Mouse (Mus musculus): ENCODE results near the gene Dnaja3. TPM values are rescaled to one million over a fixed set of nuclear protein-coding genes. Genes with fewer than 3 reads are reported as not detected.

The Dnaja3 gene
- 63.7 and 66.3 TPM in 2 replicates for polyA plus RNA-seq (2016; fragmentation: Nextera tagmentation; extraction: Ambion mirVana)

DNA sequence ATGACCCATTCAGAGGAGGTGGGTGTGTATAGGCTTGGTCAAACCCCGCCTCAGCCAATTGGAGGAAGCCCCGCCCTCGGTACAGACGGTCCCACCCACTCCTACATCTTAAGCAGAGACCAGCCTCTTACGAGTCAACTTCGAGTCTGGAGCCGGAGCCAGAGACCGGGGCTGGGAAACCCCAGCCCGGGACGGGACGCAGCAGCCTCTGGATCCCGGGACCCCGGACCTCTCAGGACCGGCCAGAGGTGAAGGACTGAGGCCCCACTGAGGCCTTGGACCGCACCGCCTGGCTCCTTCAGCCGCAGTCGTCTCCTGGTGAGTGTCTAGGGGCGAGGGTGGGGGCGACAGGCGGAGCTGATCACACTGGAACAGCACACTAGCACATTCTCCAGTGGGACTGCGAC lies at the start of gene Dnaja3, which contains the start of gene Vasn:
Gene Dnaja3, plus strand, starts transcription at position 159 of the 407 bp plus-strand sequence.
Gene Vasn, plus strand, starts transcription at position 111 of the 407 bp plus-strand sequence.
- Histone ChIP-seq H3K4me3 (peak within 1 kb of the TSS; percentile 78), H3K9me3 (no peaks in the 10 kb centered on the region), H3K27ac (peak within 1 kb of the TSS; percentile 87), H3K36me3 (replicated peaks) (peaks cover 14% of the 10 kb centered on the region), H3K4me1 (peaks cover 58% of the 10 kb centered on the region), H3K27me3 (ENCODE audit: poor library complexity, severe bottlenecking) (no peaks in the 10 kb centered on the region)
- DNase-seq (ENCODE audit: extremely low spot score, low spot score): peak; percentile 88
- 2% methylated on average over 22 of the region's 22 CpGs for WGBS

DNA sequence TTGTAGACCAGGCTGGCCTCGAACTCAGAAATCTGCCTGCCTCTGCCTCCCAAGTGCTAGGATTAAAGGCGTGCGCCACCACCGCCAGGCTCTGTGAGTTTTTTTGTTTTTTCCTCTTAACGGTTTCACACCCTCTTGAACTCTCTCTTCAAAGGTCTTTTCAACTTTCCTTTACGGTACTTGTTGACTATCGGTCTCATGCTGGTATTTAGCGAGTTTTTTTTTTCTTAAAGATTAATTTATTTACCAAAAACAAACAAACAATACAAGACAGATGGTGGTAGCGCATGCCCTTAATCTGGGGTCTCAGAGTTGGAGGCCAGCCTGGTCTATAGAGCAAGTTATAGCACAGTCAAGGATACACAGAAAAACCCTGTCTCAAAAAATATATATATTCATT lies 49.6 kb upstream of the Dnaja3 start:
- peaks cover 5% of the 10 kb centered on the region; the same call in 1 of the 2 replicates for H3K9me3 ChIP-seq
- WGBS: 96% methylated on average over 9 of the region's 9 CpGs
- H3K4me1 ChIP-seq: peaks cover 57% of the 10 kb centered on the region
- H3K27ac ChIP-seq: no peak overlapping the region
- peaks cover 17% of the 10 kb centered on the region for H3K36me3 ChIP-seq (replicated peaks)
- no peaks in the 10 kb centered on the region for H3K27me3 ChIP-seq (ENCODE audit: poor library complexity, severe bottlenecking)
- DNase-seq (ENCODE audit: extremely low spot score, low spot score): no peak
- no peak overlapping the region for H3K4me3 ChIP-seq

DNA sequence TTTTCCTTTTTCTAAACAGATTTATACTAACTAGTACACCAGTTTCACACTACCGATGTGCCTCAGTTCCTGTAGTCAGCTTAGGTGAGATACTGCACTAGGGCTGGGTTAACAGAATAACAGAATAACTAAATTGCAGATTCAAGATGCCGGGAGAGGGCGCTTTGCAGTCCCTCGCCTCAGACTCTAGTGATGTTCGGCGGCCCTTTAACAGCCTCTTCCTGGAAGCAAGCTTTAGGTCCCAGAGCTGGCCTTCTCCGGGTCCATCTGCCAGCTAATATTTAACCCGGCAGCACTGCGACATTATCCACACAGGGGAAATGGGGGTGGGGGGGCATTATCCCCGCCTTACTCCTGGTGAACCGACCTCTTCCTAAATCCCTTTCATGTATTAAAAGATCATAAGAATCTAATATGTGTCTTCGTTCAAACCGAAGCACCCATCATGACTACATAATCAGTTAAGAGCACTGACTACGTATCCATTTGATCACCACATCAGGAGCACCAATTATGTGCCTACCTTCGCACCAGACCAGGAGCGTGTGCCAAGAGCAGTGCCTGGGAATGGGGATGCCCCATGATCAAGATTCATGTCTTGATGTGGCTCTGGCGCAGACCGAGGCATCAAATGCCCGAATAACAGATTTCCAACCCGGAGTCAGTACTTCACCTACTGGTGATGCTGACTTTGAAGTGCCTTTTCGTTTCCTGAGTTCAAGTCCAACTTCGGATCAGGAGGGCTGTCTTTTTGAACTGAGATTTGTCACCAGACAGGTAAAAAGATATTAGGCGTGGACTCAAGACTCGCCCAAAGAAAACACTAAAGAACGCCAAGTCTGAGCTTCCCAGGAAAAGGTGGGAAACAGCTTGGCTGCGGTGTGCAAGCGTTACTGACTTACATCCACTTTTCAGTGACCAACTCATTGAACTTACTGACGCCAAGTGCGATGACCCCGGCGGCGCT lies 46.6 kb upstream of the Dnaja3 start:
- Histone ChIP-seq H3K27ac (peak overlapping the region; percentile 97), H3K4me3 (peak overlapping the region; percentile 75), H3K27me3 (ENCODE audit: poor library complexity, severe bottlenecking) (no peaks in the 10 kb centered on the region), H3K4me1 (peaks cover 64% of the 10 kb centered on the region), H3K9me3 (peaks cover 5% of the 10 kb centered on the region; the same call in 1 of the 2 replicates), H3K36me3 (replicated peaks) (peaks cover 17% of the 10 kb centered on the region)
- DNase-seq (ENCODE audit: extremely low spot score, low spot score): peak; percentile 56
- WGBS: 18% methylated on average over 32 of the region's 32 CpGs

DNA sequence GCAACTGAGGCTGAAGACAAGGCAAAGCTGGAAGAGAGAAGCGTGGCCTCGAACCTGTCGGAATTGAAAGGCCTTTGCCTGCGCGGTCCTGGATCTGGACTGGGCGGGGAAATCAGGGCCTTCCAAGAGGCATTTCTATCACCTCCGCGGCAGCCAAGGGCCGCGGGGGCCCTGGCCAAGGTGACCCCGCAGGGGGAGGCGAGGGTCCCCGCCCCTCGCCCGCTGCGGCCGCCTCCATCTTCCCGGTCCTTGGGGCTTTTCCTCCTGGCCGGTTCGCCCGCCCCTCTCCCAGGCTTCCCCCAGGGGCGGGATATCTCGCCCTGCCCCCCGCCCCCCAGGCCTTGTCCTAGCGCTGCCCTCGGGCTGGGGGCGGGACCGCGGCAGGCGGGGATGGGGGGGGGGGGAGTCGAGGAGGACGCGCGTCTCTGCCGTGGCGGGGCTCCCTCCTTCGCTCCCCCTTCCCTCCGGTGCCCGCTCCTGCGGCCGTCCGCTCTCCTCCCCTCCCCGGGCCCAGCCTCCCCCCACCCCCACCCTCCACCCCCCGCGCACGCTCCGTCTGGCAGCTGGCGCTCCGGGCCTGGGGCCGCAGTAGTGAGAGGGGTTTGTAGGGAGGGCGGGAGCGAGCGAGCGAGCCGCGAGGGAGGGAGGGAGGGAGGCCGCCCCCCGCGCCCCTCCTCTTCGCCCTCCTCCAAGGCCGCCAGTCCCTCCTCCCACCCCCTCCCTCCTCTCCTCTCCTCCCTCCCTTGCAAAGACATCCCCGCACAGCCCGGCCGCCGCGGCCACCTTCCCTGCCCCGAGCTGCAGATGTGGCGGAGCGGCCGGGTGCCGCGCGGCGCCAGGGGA lies 45.6 kb upstream of the Dnaja3 start, which contains the start of gene Glis2:
Gene Glis2, plus strand, starts transcription at position 743 of the 843 bp plus-strand sequence.
- under 1% methylated on average over 39 of the region's 74 CpGs for WGBS
- DNase-seq (ENCODE audit: extremely low spot score, low spot score): peak; percentile 89
- peaks cover 17% of the 10 kb centered on the region for H3K36me3 ChIP-seq (replicated peaks)
- peak within 1 kb of the TSS; percentile 75 for H3K4me3 ChIP-seq
- no peaks in the 10 kb centered on the region for H3K27me3 ChIP-seq (ENCODE audit: poor library complexity, severe bottlenecking)
- peaks cover 5% of the 10 kb centered on the region; the same call in 1 of the 2 replicates for H3K9me3 ChIP-seq
- peaks cover 74% of the 10 kb centered on the region for H3K4me1 ChIP-seq
- peak within 1 kb of the TSS; percentile 97 for H3K27ac ChIP-seq

DNA sequence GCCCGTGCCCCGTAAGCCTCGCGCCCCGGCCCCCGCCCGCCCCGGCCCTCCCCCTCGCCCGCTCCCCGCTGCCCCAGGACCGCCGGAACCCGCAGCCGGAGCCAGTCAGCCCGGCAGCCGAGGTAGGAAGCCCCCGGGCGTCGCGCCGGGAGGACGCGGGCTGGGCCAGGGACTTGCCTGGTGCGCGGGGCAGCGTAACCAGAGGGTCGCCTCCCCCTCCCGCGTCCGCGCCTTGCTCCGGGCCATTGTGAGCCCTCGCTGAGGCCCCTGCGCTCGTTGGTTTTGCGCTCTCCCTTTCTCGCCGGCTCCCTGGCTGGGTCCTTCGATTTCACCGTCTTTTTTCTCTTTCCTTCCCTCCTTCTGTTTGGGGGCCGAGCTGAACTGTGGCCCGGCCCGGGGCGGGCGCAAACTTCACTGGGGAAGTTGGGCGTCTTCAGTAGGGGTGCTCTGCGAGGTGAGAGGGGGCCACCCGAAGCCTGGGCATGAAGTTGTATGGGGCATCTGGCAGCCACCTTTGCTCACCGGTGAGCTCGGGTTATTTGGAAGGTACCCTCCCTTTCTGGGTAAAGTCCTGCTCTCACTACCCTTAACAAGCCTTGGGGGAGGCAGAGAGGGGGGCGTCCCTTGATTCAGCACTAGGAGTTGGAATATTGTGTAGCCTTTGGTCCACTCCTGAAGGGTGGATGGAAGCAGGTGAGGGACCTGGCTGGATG lies 44.8 kb upstream of the Dnaja3 start:
- no peak for DNase-seq (ENCODE audit: extremely low spot score, low spot score)
- peak overlapping the region; percentile 75 for H3K4me3 ChIP-seq

DNA sequence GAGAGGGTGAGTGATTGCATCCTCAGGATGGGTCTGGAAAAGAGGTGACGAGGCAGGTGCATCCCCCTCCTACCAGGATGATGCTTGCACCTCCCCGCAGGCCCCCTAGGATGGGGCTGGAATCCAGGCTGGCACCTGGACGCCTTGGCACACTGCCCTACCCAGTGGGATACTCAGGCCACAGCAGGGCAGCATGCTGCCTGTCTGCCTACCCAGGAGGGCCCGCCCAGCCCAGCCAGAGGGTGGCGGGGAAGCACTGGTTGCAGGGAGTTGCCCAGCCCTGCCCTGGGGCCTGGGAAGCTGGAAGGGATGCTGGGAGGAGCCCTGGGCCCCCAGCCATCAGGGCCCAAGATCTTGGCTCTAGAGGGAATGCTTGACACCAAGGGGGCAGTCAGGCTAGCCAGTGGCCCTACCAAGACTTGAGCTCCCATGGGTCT lies 44.2 kb upstream of the Dnaja3 start:
- Histone ChIP-seq H3K9me3 (peaks cover 4% of the 10 kb centered on the region; the same call in 1 of the 2 replicates), H3K4me1 (peaks cover 87% of the 10 kb centered on the region)
- 3% methylated on average over 5 of the region's 5 CpGs for WGBS

More for the DNA sequence above, 44.8 kb upstream of the Dnaja3 start:
- WGBS: under 1% methylated on average over 48 of the region's 52 CpGs
- peaks cover 12% of the 10 kb centered on the region for H3K36me3 ChIP-seq (replicated peaks)
- peaks cover 5% of the 10 kb centered on the region; the same call in 1 of the 2 replicates for H3K9me3 ChIP-seq
- no peaks in the 10 kb centered on the region for H3K27me3 ChIP-seq (ENCODE audit: poor library complexity, severe bottlenecking)
- H3K4me1 ChIP-seq: peaks cover 82% of the 10 kb centered on the region
- H3K27ac ChIP-seq: peak overlapping the region; percentile 97

DNA sequence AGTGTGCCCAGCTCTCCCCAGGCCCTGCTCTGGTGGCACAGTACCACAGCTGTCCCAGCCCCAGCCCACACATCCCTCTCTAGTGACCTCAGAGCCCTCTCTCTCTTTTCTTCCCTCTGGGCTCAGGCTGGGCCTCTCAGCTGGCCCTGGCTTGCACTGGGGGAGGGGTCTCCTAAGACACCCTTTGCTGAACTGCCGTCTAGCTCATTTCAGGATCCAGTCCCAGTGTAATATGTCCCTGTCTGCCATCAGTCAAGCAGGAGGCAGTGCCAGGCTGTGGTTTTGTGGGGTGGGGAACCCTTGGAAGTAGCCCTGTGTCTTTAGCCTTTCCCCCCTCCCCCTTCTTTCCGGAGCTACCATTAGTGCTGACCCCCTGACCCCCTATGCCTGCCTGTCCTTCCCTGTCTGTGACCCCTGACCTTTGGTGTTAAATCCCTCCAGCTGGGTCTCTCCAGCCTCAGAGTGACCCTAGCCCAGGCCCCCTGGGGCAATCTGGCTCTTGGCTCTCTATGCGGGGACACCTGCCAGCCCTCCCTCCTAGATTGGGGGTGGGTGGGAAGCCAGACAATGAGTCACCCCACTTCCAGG lies 43.6 kb upstream of the Dnaja3 start:
- 0 out of 2 replicates have a peak, but pooled peaks cover 2% of the 10 kb centered on the region for H3K9me3 ChIP-seq
- H3K36me3 ChIP-seq (replicated peaks): peaks cover 2% of the 10 kb centered on the region; the same call in 1 of the 2 replicates
- peak overlapping the region; percentile 75 for H3K4me3 ChIP-seq
- peak overlapping the region; percentile 97 for H3K27ac ChIP-seq
- H3K4me1 ChIP-seq: peaks cover 94% of the 10 kb centered on the region
- WGBS: 3% methylated on average over 3 of the region's 3 CpGs
- H3K27me3 ChIP-seq (ENCODE audit: poor library complexity, severe bottlenecking): no peaks in the 10 kb centered on the region
- peak; percentile 46 for DNase-seq (ENCODE audit: extremely low spot score, low spot score)

More for the DNA sequence above, 44.2 kb upstream of the Dnaja3 start:
- peak overlapping the region; percentile 75 for H3K4me3 ChIP-seq
- no peak for DNase-seq (ENCODE audit: extremely low spot score, low spot score)
- no peaks in the 10 kb centered on the region for H3K27me3 ChIP-seq (ENCODE audit: poor library complexity, severe bottlenecking)
- peaks cover 7% of the 10 kb centered on the region for H3K36me3 ChIP-seq (replicated peaks)
- peak overlapping the region; percentile 97 for H3K27ac ChIP-seq

DNA sequence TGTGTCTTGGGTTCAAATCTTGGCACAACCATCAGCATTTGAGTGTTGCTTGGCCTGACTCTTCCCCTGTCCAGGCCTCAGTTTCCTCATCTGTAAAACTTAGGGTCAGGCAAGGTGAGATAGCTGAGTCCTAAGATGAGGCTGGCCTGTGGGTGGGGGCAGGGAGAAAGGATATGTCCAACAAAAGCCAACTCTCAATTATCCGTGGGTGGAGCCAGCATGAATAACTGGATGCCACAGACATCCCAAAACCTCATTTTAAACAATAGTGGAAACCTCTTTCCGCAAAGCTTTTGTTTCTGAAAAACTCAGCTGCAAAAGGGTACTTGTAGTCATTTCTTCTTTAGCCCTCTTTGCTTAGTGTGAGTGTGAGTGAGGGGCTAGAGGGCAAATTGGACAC lies 43.0 kb upstream of the Dnaja3 start:
- Histone ChIP-seq H3K27me3 (ENCODE audit: poor library complexity, severe bottlenecking) (no peaks in the 10 kb centered on the region), H3K4me3 (peak overlapping the region; percentile 75), H3K36me3 (replicated peaks) (peaks cover 2% of the 10 kb centered on the region; the same call in 1 of the 2 replicates), H3K4me1 (peaks cover 97% of the 10 kb centered on the region), H3K27ac (peak overlapping the region; percentile 97), H3K9me3 (0 out of 2 replicates have a peak, but pooled peaks cover 2% of the 10 kb centered on the region)
- WGBS: 36% methylated on average over 2 of the region's 2 CpGs
- no peak for DNase-seq (ENCODE audit: extremely low spot score, low spot score)

DNA sequence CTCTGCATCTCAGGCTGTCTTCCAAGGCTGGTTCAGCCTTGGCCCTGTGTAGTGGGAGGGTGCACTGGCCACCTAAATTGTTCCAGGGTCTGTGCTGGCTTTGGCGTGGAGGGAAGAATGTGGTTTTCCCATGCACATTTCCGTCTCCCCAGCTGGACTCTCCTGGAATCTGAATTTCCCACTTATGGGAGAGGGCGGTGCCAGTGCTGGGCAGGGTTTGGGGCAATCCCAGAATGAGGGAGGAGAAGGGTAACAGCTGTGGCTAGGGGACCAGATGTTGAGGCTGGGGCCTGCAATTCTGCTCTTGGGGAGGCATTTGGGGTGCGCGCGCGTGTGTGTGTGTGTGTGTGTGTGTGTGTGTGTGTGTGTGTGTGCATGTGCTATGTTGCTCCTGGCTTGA lies 42.5 kb upstream of the Dnaja3 start:
- H3K9me3 ChIP-seq: 0 out of 2 replicates have a peak, but pooled peaks cover 2% of the 10 kb centered on the region
- no peak for DNase-seq (ENCODE audit: extremely low spot score, low spot score)
- peaks cover 2% of the 10 kb centered on the region; the same call in 1 of the 2 replicates for H3K36me3 ChIP-seq (replicated peaks)
- WGBS: 58% methylated on average over 7 of the region's 7 CpGs
- no peaks in the 10 kb centered on the region for H3K27me3 ChIP-seq (ENCODE audit: poor library complexity, severe bottlenecking)
- H3K27ac ChIP-seq: peak overlapping the region; percentile 97
- H3K4me1 ChIP-seq: peaks cover 97% of the 10 kb centered on the region
- peak overlapping the region; percentile 75 for H3K4me3 ChIP-seq

DNA sequence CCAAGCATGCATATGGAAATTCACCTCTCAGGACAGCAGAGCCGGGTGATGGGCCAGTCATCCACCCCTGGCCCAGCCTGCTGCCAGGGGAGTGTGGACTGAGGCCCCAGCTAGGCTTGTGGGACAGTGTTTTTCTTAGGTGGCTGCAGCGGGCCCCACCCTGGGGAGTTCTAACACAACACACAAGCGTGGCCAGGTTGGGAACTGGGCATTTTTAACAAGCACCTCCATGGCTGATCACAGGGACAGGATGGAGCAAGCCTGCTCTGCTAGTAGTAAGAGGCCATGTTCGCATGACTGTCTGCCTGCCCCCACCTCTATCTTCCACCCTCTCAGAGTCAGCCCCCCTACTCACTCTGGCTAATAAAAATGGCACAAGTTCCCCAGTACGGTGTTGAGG lies 41.7 kb upstream of the Dnaja3 start:
- peak overlapping the region; percentile 75 for H3K4me3 ChIP-seq
- 73% methylated on average over 5 of the region's 5 CpGs for WGBS

DNA sequence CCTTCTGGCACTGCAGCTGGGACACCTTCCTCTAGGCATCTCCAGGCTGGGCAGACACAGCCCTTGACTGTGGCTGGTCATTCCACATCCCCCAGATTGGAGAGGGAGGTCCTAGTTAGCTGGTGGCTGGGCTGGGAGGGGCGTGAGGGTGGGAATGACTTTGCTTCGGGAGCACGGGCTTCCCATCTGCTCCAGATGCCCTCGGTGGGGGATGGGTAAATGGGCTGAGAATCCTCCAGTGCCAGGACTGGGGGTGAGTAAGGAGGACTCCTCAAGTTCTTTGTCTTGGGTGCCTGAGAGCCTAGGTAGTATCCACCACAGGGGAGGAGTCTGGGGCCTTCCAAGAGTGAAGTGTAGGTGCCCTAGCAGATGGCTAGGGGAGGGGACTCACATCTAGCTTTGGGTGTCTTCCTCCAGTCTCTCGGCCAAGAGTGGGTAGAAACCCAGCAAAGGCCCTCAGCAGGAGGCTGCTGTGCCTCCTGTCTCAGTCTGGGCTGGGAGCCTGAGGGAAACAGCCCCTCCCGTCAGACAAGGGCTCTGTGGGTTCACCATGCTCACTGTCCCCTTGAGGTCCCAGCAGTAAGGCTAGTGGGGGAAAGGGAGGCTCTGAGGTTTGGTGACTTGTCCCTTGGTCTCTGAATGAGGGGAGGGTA lies 40.8 kb upstream of the Dnaja3 start:
- Histone ChIP-seq H3K4me1 (peaks cover 97% of the 10 kb centered on the region), H3K36me3 (replicated peaks) (peaks cover 2% of the 10 kb centered on the region; the same call in 1 of the 2 replicates), H3K27ac (peak overlapping the region; percentile 97), H3K9me3 (0 out of 2 replicates have a peak, but pooled peaks cover 2% of the 10 kb centered on the region), H3K4me3 (peak overlapping the region; percentile 27; the same call in 1 of the 2 replicates), H3K27me3 (ENCODE audit: poor library complexity, severe bottlenecking) (no peaks in the 10 kb centered on the region)
- WGBS: 28% methylated on average over 6 of the region's 6 CpGs
- no peak for DNase-seq (ENCODE audit: extremely low spot score, low spot score)

More for the DNA sequence above, 41.7 kb upstream of the Dnaja3 start:
- Histone ChIP-seq H3K4me1 (peaks cover 97% of the 10 kb centered on the region), H3K36me3 (replicated peaks) (peaks cover 2% of the 10 kb centered on the region; the same call in 1 of the 2 replicates), H3K27me3 (ENCODE audit: poor library complexity, severe bottlenecking) (no peaks in the 10 kb centered on the region), H3K9me3 (0 out of 2 replicates have a peak, but pooled peaks cover 2% of the 10 kb centered on the region), H3K27ac (peak overlapping the region; percentile 97)
- DNase-seq (ENCODE audit: extremely low spot score, low spot score): no peak
